In the genomic region with DNA sequence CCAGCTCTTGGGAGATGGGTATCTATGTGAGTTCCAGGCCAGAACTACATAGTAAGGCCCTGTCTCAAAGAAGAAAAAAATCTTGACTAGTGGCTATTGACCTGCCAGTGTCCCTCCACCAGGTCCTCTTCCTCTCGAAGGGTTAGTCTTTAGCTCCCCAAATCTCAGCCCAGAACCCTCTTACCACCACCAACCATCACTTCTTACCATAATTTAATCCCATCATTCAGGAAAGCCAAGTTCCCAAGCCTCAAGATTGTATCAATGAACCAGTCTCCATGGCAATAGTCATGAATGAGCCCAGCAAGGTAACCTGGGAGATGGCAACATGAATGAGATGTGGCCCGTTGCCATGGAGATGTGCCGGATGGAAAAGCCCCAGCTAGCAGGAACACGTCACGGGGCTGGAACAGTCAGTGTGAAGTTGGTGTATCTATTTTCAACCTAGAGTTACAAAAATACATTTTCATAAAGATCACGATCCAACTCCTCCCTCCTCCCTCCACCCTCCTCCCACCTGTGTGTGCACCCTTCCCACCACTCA, we compare ENCODE assay signal across 10 mouse cellular contexts.
DNase-seq lines count a peak whose midpoint lies in the region; ATAC-seq and TF ChIP-seq lines count a peak whose summit lies in the region.
"Had no signal": no experiment of that assay in that cellular context is flagged by ENCODE, and none has a peak within 500 bp of the region (broad histone marks: within the 10 kb centered on the region; RNA-seq: fewer than 3 reads in every experiment).

No protein-coding gene starts in this region.

- H3K9me3 ChIP-seq in forebrain, embryonic 15.5 days: no peaks in the 10 kb centered on the region
- H3K9me3 ChIP-seq in midbrain, embryonic 14.5 days (ENCODE audit: control insufficient read depth, low read length): no peaks in the 10 kb centered on the region
- H3K9me3 ChIP-seq: intestine, embryonic 15.5 days had no signal

- peak; percentile 83 for ATAC-seq in forebrain, embryonic 15.5 days (replicated peaks)
- ATAC-seq in midbrain, embryonic 14.5 days (ENCODE audit: low FRiP score, low TSS enrichment): no peak
- ATAC-seq: intestine, embryonic 15.5 days had no signal

- no peak overlapping the region for H3K4me2 ChIP-seq in forebrain, embryonic 15.5 days (replicated peaks)
- no peak overlapping the region for H3K4me2 ChIP-seq in midbrain, embryonic 14.5 days (ENCODE audit: low read length)
- H3K4me2 ChIP-seq: intestine, embryonic 15.5 days had no signal

- no peaks in the 10 kb centered on the region for H3K27me3 ChIP-seq in forebrain, embryonic 15.5 days
- H3K27me3 ChIP-seq in midbrain, embryonic 14.5 days (ENCODE audit: control insufficient read depth, insufficient read depth, low read length): no peaks in the 10 kb centered on the region
- no peaks in the 10 kb centered on the region for H3K27me3 ChIP-seq in thymus, adult 2 months (ENCODE audit: control insufficient read depth, insufficient read depth, low read length)
- H3K27me3 ChIP-seq: intestine, embryonic 15.5 days had no signal

- no peak overlapping the region for H3K27ac ChIP-seq in forebrain, embryonic 15.5 days (replicated peaks)
- H3K27ac ChIP-seq in midbrain, embryonic 14.5 days (replicated peaks; ENCODE audit: low read depth, low read length): no peak overlapping the region
- no peak overlapping the region for H3K27ac ChIP-seq in thymus, adult 2 months (ENCODE audit: control insufficient read depth, insufficient read depth, low read length)
- H3K27ac ChIP-seq: intestine, embryonic 15.5 days had no signal

- H3K4me1 ChIP-seq in forebrain, embryonic 15.5 days: peaks cover 13% of the 10 kb centered on the region
- H3K4me1 ChIP-seq in midbrain, embryonic 14.5 days (ENCODE audit: control insufficient read depth, insufficient read depth, low read length): peaks cover 10% of the 10 kb centered on the region
- no peaks in the 10 kb centered on the region for H3K4me1 ChIP-seq in thymus, adult 2 months (replicated peaks; ENCODE audit: control insufficient read depth, insufficient read depth, low read length)
- H3K4me1 ChIP-seq: intestine, embryonic 15.5 days had no signal

- DNase-seq in brain, embryonic 14.5 days (ENCODE audit: low read depth): peak; percentile 90
- DNase-seq in layer of hippocampus, adult 9-10 months (ENCODE audit: low spot score): peak; percentile 67
- peak; percentile 84 for DNase-seq in midbrain, embryonic 14.5 days
- DNase-seq in lung, postnatal 10 days: no peak
- no peak for DNase-seq in ovary, postnatal 10 days (ENCODE audit: low spot score)
- DNase-seq in adrenal gland, adult 18-20 months (ENCODE audit: low spot score in 2 of 2): no peak
- DNase-seq in thymus, adult 2 months: no peak

- 36% methylated on average over 6 of the region's 6 CpGs for WGBS in forebrain, embryonic 15.5 days
- WGBS in midbrain, embryonic 14.5 days: 30% methylated on average over 6 of the region's 6 CpGs
- WGBS in thymus, adult 2 months: 89% methylated on average over 6 of the region's 6 CpGs

- H3K36me3 ChIP-seq in forebrain, embryonic 15.5 days: no peaks in the 10 kb centered on the region
- no peaks in the 10 kb centered on the region for H3K36me3 ChIP-seq in midbrain, embryonic 14.5 days (ENCODE audit: control insufficient read depth, insufficient read depth, low read length)
- H3K36me3 ChIP-seq in thymus, adult 2 months (ENCODE audit: control insufficient read depth, insufficient read depth, low read length): no peaks in the 10 kb centered on the region
- H3K36me3 ChIP-seq: intestine, embryonic 15.5 days had no signal

- TF ChIP-seq CTCF in brain, embryonic 14.5 days (IDR thresholded peaks at IDR 0.05; ENCODE audit: borderline replicate concordance, extremely low read depth, insufficient read depth, insufficient read length): no peak
- no peak for TF ChIP-seq CTCF in thymus, adult 2 months (IDR thresholded peaks at IDR 0.05; ENCODE audit: borderline replicate concordance, control insufficient read depth, extremely low read depth, insufficient read depth, low read length, poor library complexity)

- no peak overlapping the region for H3K9ac ChIP-seq in forebrain, embryonic 15.5 days (replicated peaks)
- no peak overlapping the region for H3K9ac ChIP-seq in midbrain, embryonic 14.5 days (replicated peaks; ENCODE audit: low read length)
- H3K9ac ChIP-seq: intestine, embryonic 15.5 days had no signal

- H3K4me3 ChIP-seq in forebrain, embryonic 15.5 days: no peak overlapping the region
- H3K4me3 ChIP-seq in midbrain, embryonic 14.5 days (replicated peaks; ENCODE audit: low read depth, low read length): no peak overlapping the region
- H3K4me3 ChIP-seq in thymus, adult 2 months (ENCODE audit: control insufficient read depth, insufficient read depth, low read length): no peak overlapping the region
- H3K4me3 ChIP-seq: erythroblast, embryonic 14.5 days; intestine, embryonic 15.5 days had no signal

- no peak for TF ChIP-seq POLR2A in brain, embryonic 14.5 days (IDR thresholded peaks at IDR 0.05; ENCODE audit: borderline replicate concordance, extremely low read depth, insufficient read depth, insufficient read length, poor library complexity, severe bottlenecking)
- no peak for TF ChIP-seq POLR2A in thymus, adult 2 months (IDR thresholded peaks at IDR 0.05; ENCODE audit: control insufficient read depth, extremely low read depth, insufficient read depth, low read length, poor library complexity)

Comparison
In these comparisons a context has a peak if more than half of its experiments do, and no peak if none do; other contexts are left out.
1. DNase-seq: peak in brain, embryonic 14.5 days (single experiment), layer of hippocampus, adult 9-10 months (single experiment) and midbrain, embryonic 14.5 days (single experiment); none in lung, postnatal 10 days (single experiment), ovary, postnatal 10 days (single experiment), adrenal gland, adult 18-20 months (0 of 2) and thymus, adult 2 months (single experiment).